Mouse (Mus musculus) forebrain, embryonic 10.5 days (tissue): ENCODE results near the gene Dcdc2a. TPM values are rescaled to one million over a fixed set of nuclear protein-coding genes. Genes with fewer than 3 reads are reported as not detected.

Source experiments
- DNase-seq: peaks from one replicate; pipeline ENCODE4 v3.0.0-alpha.2; 2017; ENCODE audit warnings: low spot score; ENCODE audit errors: extremely low spot score
- H3K27ac ChIP-seq: fragments of 300-500 bp; sonication (generic); 2 replicates; pipeline ENCODE4 v1.5.1; 2016; ENCODE audit warnings: mild to moderate bottlenecking
- H3K27me3 ChIP-seq: fragments of 300-500 bp; sonication (generic); 2 replicates; pipeline ENCODE4 v1.6.1; 2016; ENCODE audit warnings: mild to moderate bottlenecking; ENCODE audit not compliant: poor library complexity, severe bottlenecking
- H3K36me3 ChIP-seq: fragments of 300-500 bp; sonication (generic); replicated peaks from 2 replicates; pipeline ENCODE4 v1.6.1; 2016; ENCODE audit warnings: mild to moderate bottlenecking, moderate library complexity
- H3K4me1 ChIP-seq: fragments of 300-500 bp; sonication (generic); 2 replicates; pipeline ENCODE4 v1.6.1; 2016
- H3K4me3 ChIP-seq: fragments of 300-500 bp; sonication (generic); 2 replicates; pipeline ENCODE4 v1.5.1; 2016; ENCODE audit warnings: mild to moderate bottlenecking, moderate library complexity
- H3K9me3 ChIP-seq: fragments of 300-500 bp; sonication (generic); 2 replicates; pipeline ENCODE4 v1.6.1; 2016; ENCODE audit warnings: mild to moderate bottlenecking, moderate library complexity
- WGBS: fragments of 180-500 bp; shearing (Covaris S2); methylation state at CpG from one replicate; pipeline ENCODE4 v1.1.7; 2016; 5-methylcytosine and 5-hydroxymethylcytosine counted together
- polyA plus RNA-seq: library from polyadenylated mRNA; unstranded; fragments of >200 nt; fragmentation: Nextera tagmentation; extraction: Ambion mirVana; gene quantifications from 2 replicates; pipeline ENCODE4 v1.2.1, GENCODE M21; 2016

The Dcdc2a gene
- polyA plus RNA-seq, 1 experiment from 2014 or later, result 1.5 TPM

DNA sequence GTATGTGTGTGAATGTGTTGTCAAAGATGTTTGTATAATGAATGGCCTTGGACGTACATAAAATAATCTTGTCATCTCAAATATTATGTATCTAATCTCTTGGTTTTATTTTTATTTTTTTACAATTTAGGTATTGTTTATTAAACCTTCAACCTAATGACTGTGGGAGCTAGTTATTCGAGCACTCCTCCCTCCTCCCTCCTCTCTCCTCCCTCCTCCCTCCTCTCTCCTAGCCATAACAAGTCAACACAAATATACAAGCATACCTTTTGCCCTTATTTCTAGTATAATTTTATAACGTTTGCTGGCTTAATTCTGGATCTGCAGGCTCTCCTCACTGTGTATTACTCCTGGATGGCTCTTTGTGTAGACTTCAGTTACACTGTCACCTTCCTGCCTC, 134.4 kb downstream of the Dcdc2a start:
- WGBS, result 85% methylated on average over 3 of the region's 3 CpGs
- no peaks in the 10 kb centered on the region for H3K36me3 ChIP-seq
- H3K27ac ChIP-seq, result no peak overlapping the region
- no peaks in the 10 kb centered on the region for H3K9me3 ChIP-seq
- no peak overlapping the region for H3K4me3 ChIP-seq
- no peaks in the 10 kb centered on the region for H3K27me3 ChIP-seq
- H3K4me1 ChIP-seq, result peaks cover 25% of the 10 kb centered on the region
- DNase-seq, result no peak

DNA sequence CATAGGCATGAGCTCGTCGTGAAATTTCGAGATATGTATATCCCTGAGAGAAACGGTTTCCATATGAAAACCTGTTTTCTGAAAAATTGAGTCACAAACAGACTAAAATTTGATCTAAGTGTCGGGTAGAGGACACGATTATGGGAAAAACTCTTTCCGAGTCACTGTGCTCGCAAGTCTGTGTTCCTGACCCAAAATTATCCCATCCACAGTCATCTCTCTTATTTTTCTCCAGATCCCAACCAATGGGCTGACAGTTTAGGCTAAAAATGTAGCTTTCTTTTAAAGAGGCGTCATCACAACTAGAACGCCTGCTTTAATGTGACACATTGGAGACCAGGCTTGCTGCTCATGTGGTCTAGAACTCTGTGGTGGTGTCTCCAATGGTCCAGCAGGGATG, 139.9 kb downstream of the Dcdc2a start:
- 92% methylated on average over 10 of the region's 10 CpGs for WGBS
- DNase-seq, result no peak
- no peaks in the 10 kb centered on the region for H3K4me1 ChIP-seq
- no peaks in the 10 kb centered on the region for H3K9me3 ChIP-seq
- no peak overlapping the region for H3K4me3 ChIP-seq
- no peaks in the 10 kb centered on the region for H3K27me3 ChIP-seq
- no peak overlapping the region for H3K27ac ChIP-seq
- no peaks in the 10 kb centered on the region for H3K36me3 ChIP-seq

- Histone ChIP-seq H3K36me3 (no peaks in the 10 kb centered on the region), H3K27me3 (no peaks in the 10 kb centered on the region), H3K4me3 (no peak overlapping the region), H3K4me1 (no peaks in the 10 kb centered on the region), H3K27ac (no peak overlapping the region), H3K9me3 (no peaks in the 10 kb centered on the region)
- WGBS, result 67% methylated on average over 3 of the region's 3 CpGs
- no peak for DNase-seq
Measured at GRCm38 (mm10) chr13:25199916-25200315, 144.1 kb downstream of the Dcdc2a start.

GRCm38 (mm10) chr13:25206950-25207349, 151.1 kb downstream of the Dcdc2a start:
- Histone ChIP-seq H3K4me3 (no peak overlapping the region), H3K27me3 (no peaks in the 10 kb centered on the region), H3K9me3 (no peaks in the 10 kb centered on the region), H3K27ac (no peak overlapping the region), H3K4me1 (no peaks in the 10 kb centered on the region), H3K36me3 (no peaks in the 10 kb centered on the region)
- 92% methylated on average over 5 of the region's 5 CpGs for WGBS
- no peak for DNase-seq

- no peak overlapping the region for H3K4me3 ChIP-seq
- 89% methylated on average over 1 of the region's 1 CpGs for WGBS
- H3K36me3 ChIP-seq, result no peaks in the 10 kb centered on the region
- H3K4me1 ChIP-seq, result no peaks in the 10 kb centered on the region
- H3K27ac ChIP-seq, result no peak overlapping the region
- DNase-seq, result no peak
- no peaks in the 10 kb centered on the region for H3K27me3 ChIP-seq
- H3K9me3 ChIP-seq, result no peaks in the 10 kb centered on the region
Measured at GRCm38 (mm10) chr13:25218394-25218793, 162.6 kb downstream of the Dcdc2a start.

GRCm38 (mm10) chr13:25220186-25220787, 164.5 kb downstream of the Dcdc2a start:
- no peak overlapping the region for H3K4me3 ChIP-seq
- H3K9me3 ChIP-seq, result no peaks in the 10 kb centered on the region
- H3K27ac ChIP-seq, result no peak overlapping the region
- no peaks in the 10 kb centered on the region for H3K27me3 ChIP-seq
- no peaks in the 10 kb centered on the region for H3K36me3 ChIP-seq
- WGBS, result 78% methylated on average over 5 of the region's 5 CpGs
- no peaks in the 10 kb centered on the region for H3K4me1 ChIP-seq
- no peak for DNase-seq

- H3K9me3 ChIP-seq, result no peaks in the 10 kb centered on the region
- no peak for DNase-seq
- H3K27ac ChIP-seq, result no peak overlapping the region
- no peaks in the 10 kb centered on the region for H3K36me3 ChIP-seq
- H3K27me3 ChIP-seq, result no peaks in the 10 kb centered on the region
- no peaks in the 10 kb centered on the region for H3K4me1 ChIP-seq
- WGBS, result 69% methylated on average over 1 of the region's 1 CpGs
- no peak overlapping the region for H3K4me3 ChIP-seq
Measured at GRCm38 (mm10) chr13:25251893-25252292, 196.1 kb downstream of the Dcdc2a start.

DNA sequence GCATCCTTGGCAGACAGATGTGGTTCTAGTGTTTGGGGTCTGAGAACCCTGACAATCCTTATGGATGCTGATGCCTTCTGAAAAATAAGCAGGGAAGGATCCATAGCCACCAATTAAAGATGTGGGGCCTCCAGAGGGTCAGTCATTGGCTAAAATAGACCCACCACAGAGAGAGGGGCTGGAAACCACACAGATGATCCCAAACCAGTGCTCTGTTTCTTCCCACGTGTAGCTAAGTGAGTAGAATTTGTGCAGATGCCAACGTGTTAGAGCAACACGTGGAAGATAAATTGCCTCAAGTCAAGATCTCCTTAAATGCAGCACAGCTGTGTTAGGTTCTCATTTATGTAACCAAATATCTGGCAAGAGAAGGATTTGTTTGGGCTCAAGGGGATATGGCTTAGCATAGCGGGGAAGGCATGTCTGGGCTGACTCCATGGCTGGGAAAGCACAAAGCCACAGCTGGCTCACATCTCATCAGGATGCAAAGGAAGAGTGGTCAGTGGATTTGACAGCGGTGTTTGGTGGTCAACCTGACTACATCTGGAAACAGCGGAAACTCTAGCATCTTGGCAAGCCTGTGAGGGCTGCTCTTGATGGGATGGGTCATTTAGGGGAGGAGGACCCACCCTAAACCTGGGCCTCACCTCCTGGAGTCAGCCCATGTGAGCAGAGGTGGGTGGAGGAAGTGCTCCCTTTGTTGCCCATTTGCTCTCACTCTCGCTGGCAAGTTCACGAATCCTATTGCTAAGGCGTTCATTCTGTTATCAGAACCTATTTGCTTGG, 198.9 kb downstream of the Dcdc2a start:
- Histone ChIP-seq H3K9me3 (no peaks in the 10 kb centered on the region), H3K4me3 (no peak overlapping the region), H3K27me3 (no peaks in the 10 kb centered on the region), H3K27ac (no peak overlapping the region), H3K36me3 (no peaks in the 10 kb centered on the region), H3K4me1 (no peaks in the 10 kb centered on the region)
- no peak for DNase-seq
- 89% methylated on average over 9 of the region's 9 CpGs for WGBS

- H3K4me3 ChIP-seq, result no peak overlapping the region
- WGBS, result 86% methylated on average over 6 of the region's 6 CpGs
- DNase-seq, result no peak
Measured at GRCm38 (mm10) chr13:25257608-25258007, 201.8 kb downstream of the Dcdc2a start.

More at GRCm38 (mm10) chr13:25257608-25258007, 201.8 kb downstream of the Dcdc2a start:
- no peaks in the 10 kb centered on the region for H3K27me3 ChIP-seq
- H3K27ac ChIP-seq, result no peak overlapping the region
- no peaks in the 10 kb centered on the region for H3K9me3 ChIP-seq
- 0 out of 2 replicates have a peak, but pooled peaks cover 5% of the 10 kb centered on the region for H3K4me1 ChIP-seq
- H3K36me3 ChIP-seq, result no peaks in the 10 kb centered on the region

Other genes starting within 250 kb of the Dcdc2a start
- gene Acot13, start 224.5 kb upstream of the Dcdc2a start, polyA plus RNA-seq, result 61.7 TPM in 2 replicates
- 80.2 and 82.4 TPM in 2 replicates for gene Tdp2, start 224.3 kb upstream of the Dcdc2a start, polyA plus RNA-seq
- 0.17 and 0.43 TPM in 2 replicates for gene D130043K22Rik, start 210.9 kb upstream of the Dcdc2a start, polyA plus RNA-seq
- gene Aldh5a1, start 118.3 kb upstream of the Dcdc2a start, polyA plus RNA-seq, result 8.1 and 8.5 TPM in 2 replicates
- 0.25 and 0.40 TPM in 2 replicates for gene Gpld1, start 112.9 kb upstream of the Dcdc2a start, polyA plus RNA-seq
- gene Mrs2, start 35.6 kb upstream of the Dcdc2a start, polyA plus RNA-seq, result 18.9 and 21.0 TPM in 2 replicates
- gene Nrsn1, start 214.5 kb downstream of the Dcdc2a start, polyA plus RNA-seq, result 6.0 and 6.4 TPM in 2 replicates